Mouse (Mus musculus) hindbrain, postnatal 0 days (tissue): ENCODE results near the gene Ncoa5. TPM values are rescaled to one million over a fixed set of nuclear protein-coding genes. Genes with fewer than 3 reads are reported as not detected.

Source experiments
- ATAC-seq: fragments of 200-750 bp; cut with Nextera tagmentation; 2 replicates; pipeline ENCODE4 v1.8.0; 2017; ENCODE audit warnings: mild to moderate bottlenecking, moderate TSS enrichment, moderate library complexity
- DNase-seq: peaks from one replicate; pipeline ENCODE4 v3.0.0-alpha.2; 2015; ENCODE audit warnings: low spot score
- H3K27ac ChIP-seq: fragments of 300-500 bp; sonication (generic); 2 replicates; pipeline ENCODE4 v1.5.1; 2014; ENCODE audit warnings: mild to moderate bottlenecking
- H3K27me3 ChIP-seq: fragments of 300-500 bp; sonication (generic); 2 replicates; pipeline ENCODE4 v1.6.1; 2014; ENCODE audit warnings: low read length, mixed read lengths; ENCODE audit not compliant: insufficient read depth
- H3K36me3 ChIP-seq: fragments of 300-500 bp; sonication (generic); 2 replicates; pipeline ENCODE4 v1.6.1; 2014; ENCODE audit warnings: low read length, mixed read lengths; ENCODE audit not compliant: insufficient read depth
- H3K4me1 ChIP-seq: fragments of 300-500 bp; sonication (generic); 2 replicates; pipeline ENCODE4 v1.6.1; 2014; ENCODE audit warnings: antibody characterized with exemption, low read length, mixed read lengths; ENCODE audit not compliant: insufficient read depth
- H3K4me2 ChIP-seq: fragments of 300-500 bp; sonication (generic); 2 replicates; pipeline ENCODE4 v1.6.1; 2014; ENCODE audit warnings: low read depth, mild to moderate bottlenecking, low read length, moderate library complexity, mixed read lengths
- H3K4me3 ChIP-seq: fragments of 300-500 bp; sonication (generic); 2 replicates; pipeline ENCODE4 v1.5.1; 2014; ENCODE audit warnings: low read length
- H3K9ac ChIP-seq: fragments of 300-500 bp; sonication (generic); replicated peaks from 2 replicates; pipeline ENCODE4 v1.6.1; 2014; ENCODE audit warnings: mild to moderate bottlenecking, low read length, moderate library complexity, mixed read lengths
- H3K9me3 ChIP-seq: fragments of 300-500 bp; sonication (generic); 2 replicates; pipeline ENCODE4 v1.6.1; 2016; ENCODE audit warnings: low read length, mixed read lengths
- CTCF ChIP-seq: IDR thresholded peaks from 2 replicates; pipeline ENCODE4 v1.5.1; 2016; ENCODE audit warnings: antibody characterized with exemption, control low read depth, low read depth
- WGBS: fragments of 180-500 bp; shearing (Covaris S2); extraction: QIAGEN DNeasy Blood & Tissue Kit; methylation state at CpG from one replicate; pipeline ENCODE4 v1.1.7; 2014; 5-methylcytosine and 5-hydroxymethylcytosine counted together
- polyA plus RNA-seq: library from polyadenylated mRNA; unstranded; fragments of >200 nt; fragmentation: Nextera tagmentation; extraction: Ambion mirVana; gene quantifications from 2 replicates; pipeline ENCODE4 v1.2.1, GENCODE M21; 2015
- total RNA-seq: library from RNA; depleted of rRNA; stranded (reverse); fragments of >200 nt; gene quantifications from 2 replicates; pipeline ENCODE4 v1.2.3, GENCODE M21; 2014

The Ncoa5 gene
- total and polyA plus RNA-seq, 2 experiments from 2014 or later: 55.5 to 60.8 TPM

GRCm38 (mm10) chr2:164970631-164971196, 64.0 kb downstream of the Ncoa5 start:
- Histone ChIP-seq H3K27ac (peak overlapping the region; percentile 0; the same call in 1 of the 2 replicates), H3K36me3 (no peaks in the 10 kb centered on the region), H3K27me3 (peaks cover 29% of the 10 kb centered on the region), H3K4me1 (0 out of 2 replicates have a peak, but pooled peaks cover 15% of the 10 kb centered on the region), H3K4me3 (peak overlapping the region; percentile 62), H3K4me2 (peak overlapping the region; percentile 61), H3K9me3 (no peaks in the 10 kb centered on the region), H3K9ac (peak overlapping the region; percentile 72)
- under 1% methylated on average over 42 of the region's 42 CpGs for WGBS
- DNase-seq (peak; percentile 85), ATAC-seq (peak; percentile 53)
- TF ChIP-seq CTCF: no peak

GRCm38 (mm10) chr2:164969348-164969781, 65.3 kb downstream of the Ncoa5 start:
- 0 out of 2 replicates have a peak, but pooled peaks have one; percentile 6 for TF ChIP-seq CTCF

GRCm38 (mm10) chr2:164968451-164968851, 66.2 kb downstream of the Ncoa5 start:
- 0 out of 2 replicates have a peak, but pooled peaks cover 15% of the 10 kb centered on the region for H3K4me1 ChIP-seq
- H3K27ac ChIP-seq: peak overlapping the region; percentile 89
- H3K27me3 ChIP-seq: peaks cover 29% of the 10 kb centered on the region
- TF ChIP-seq CTCF: no peak
- DNase-seq (peak; percentile 75), ATAC-seq (peak; percentile 39)
- H3K4me2 ChIP-seq: peak overlapping the region; percentile 61
- H3K4me3 ChIP-seq: peak overlapping the region; percentile 62
- H3K36me3 ChIP-seq: no peaks in the 10 kb centered on the region
- peak overlapping the region; percentile 72 for H3K9ac ChIP-seq
- H3K9me3 ChIP-seq: no peaks in the 10 kb centered on the region
- WGBS: under 1% methylated on average over 27 of the region's 29 CpGs

More at GRCm38 (mm10) chr2:164969348-164969781, 65.3 kb downstream of the Ncoa5 start:
- peak overlapping the region; percentile 61 for H3K4me2 ChIP-seq
- 0 out of 2 replicates have a peak, but pooled peaks cover 15% of the 10 kb centered on the region for H3K4me1 ChIP-seq
- peak overlapping the region; percentile 89 for H3K27ac ChIP-seq
- WGBS: under 1% methylated on average over 21 of the region's 21 CpGs
- no peak for DNase-seq
- peaks cover 29% of the 10 kb centered on the region for H3K27me3 ChIP-seq
- no peaks in the 10 kb centered on the region for H3K36me3 ChIP-seq
- H3K4me3 ChIP-seq: peak overlapping the region; percentile 62
- no peaks in the 10 kb centered on the region for H3K9me3 ChIP-seq
- no peak for ATAC-seq
- peak overlapping the region; percentile 72 for H3K9ac ChIP-seq

- Histone ChIP-seq H3K4me3 (peak overlapping the region; percentile 62), H3K27ac (peak overlapping the region; percentile 89), H3K27me3 (peaks cover 29% of the 10 kb centered on the region), H3K36me3 (no peaks in the 10 kb centered on the region), H3K9ac (peak overlapping the region; percentile 72), H3K4me1 (0 out of 2 replicates have a peak, but pooled peaks cover 18% of the 10 kb centered on the region), H3K4me2 (peak overlapping the region; percentile 61), H3K9me3 (no peaks in the 10 kb centered on the region)
- under 1% methylated on average over 64 of the region's 65 CpGs for WGBS
- peak; percentile 51 for TF ChIP-seq CTCF
- peak; percentile 85 for DNase-seq
- peak; percentile 75 for ATAC-seq
Observed at GRCm38 (mm10) chr2:164967761-164968440, 66.8 kb downstream of the Ncoa5 start.

- peak; percentile 29; the same call in 1 of the 2 replicates for TF ChIP-seq CTCF
- H3K9me3 ChIP-seq: no peaks in the 10 kb centered on the region
- H3K36me3 ChIP-seq: no peaks in the 10 kb centered on the region
- DNase-seq (no peak), ATAC-seq (no peak)
- 10% methylated on average over 6 of the region's 6 CpGs for WGBS
- H3K4me2 ChIP-seq: peak overlapping the region; percentile 61
- peaks cover 29% of the 10 kb centered on the region for H3K27me3 ChIP-seq
- no peak overlapping the region; the same call in 1 of the 2 replicates for H3K9ac ChIP-seq
- H3K27ac ChIP-seq: peak overlapping the region; percentile 89
- H3K4me1 ChIP-seq: 0 out of 2 replicates have a peak, but pooled peaks cover 18% of the 10 kb centered on the region
- no peak overlapping the region for H3K4me3 ChIP-seq
Observed at GRCm38 (mm10) chr2:164967193-164967592, 67.5 kb downstream of the Ncoa5 start.

GRCm38 (mm10) chr2:164966381-164966780, 68.3 kb downstream of the Ncoa5 start:
- no peak overlapping the region for H3K4me3 ChIP-seq
- peak; percentile 64 for DNase-seq
- no peaks in the 10 kb centered on the region for H3K9me3 ChIP-seq
- ATAC-seq: no peak
- peaks cover 29% of the 10 kb centered on the region for H3K27me3 ChIP-seq
- WGBS: 31% methylated on average over 8 of the region's 8 CpGs
- no peak overlapping the region for H3K4me2 ChIP-seq
- H3K27ac ChIP-seq: no peak overlapping the region
- no peak overlapping the region for H3K9ac ChIP-seq
- H3K4me1 ChIP-seq: 0 out of 2 replicates have a peak, but pooled peaks cover 15% of the 10 kb centered on the region
- TF ChIP-seq CTCF: no peak
- no peaks in the 10 kb centered on the region for H3K36me3 ChIP-seq
